Mouse (Mus musculus) thymus, adult 2 months (tissue): ENCODE data around the gene Eif5b.

Experiments
- CTCF ChIP-seq: fragments of 200-500 bp; IDR thresholded peaks from 2 replicates; pipeline ENCODE4 v1.5.1; 2012; ENCODE audit warnings: mild to moderate bottlenecking, control low read depth, low read length, moderate library complexity, borderline replicate concordance; ENCODE audit not compliant: control insufficient read depth, poor library complexity, insufficient read depth; ENCODE audit errors: extremely low read depth
- POLR2A ChIP-seq: fragments of 200-500 bp; IDR thresholded peaks from 2 replicates; pipeline ENCODE4 v1.6.1; 2012; ENCODE audit warnings: mild to moderate bottlenecking, low read length, control low read depth, moderate library complexity; ENCODE audit not compliant: control insufficient read depth, poor library complexity, insufficient read depth; ENCODE audit errors: extremely low read depth

- TF ChIP-seq POLR2A (no peak), CTCF (no peak)
These were observed 16.9 kb downstream of the Eif5b start for GRCm38 (mm10) chr1:38014551-38015203.
